Mouse (Mus musculus): ENCODE data around the gene Tspan5.

Gene Tspan5

DNA sequence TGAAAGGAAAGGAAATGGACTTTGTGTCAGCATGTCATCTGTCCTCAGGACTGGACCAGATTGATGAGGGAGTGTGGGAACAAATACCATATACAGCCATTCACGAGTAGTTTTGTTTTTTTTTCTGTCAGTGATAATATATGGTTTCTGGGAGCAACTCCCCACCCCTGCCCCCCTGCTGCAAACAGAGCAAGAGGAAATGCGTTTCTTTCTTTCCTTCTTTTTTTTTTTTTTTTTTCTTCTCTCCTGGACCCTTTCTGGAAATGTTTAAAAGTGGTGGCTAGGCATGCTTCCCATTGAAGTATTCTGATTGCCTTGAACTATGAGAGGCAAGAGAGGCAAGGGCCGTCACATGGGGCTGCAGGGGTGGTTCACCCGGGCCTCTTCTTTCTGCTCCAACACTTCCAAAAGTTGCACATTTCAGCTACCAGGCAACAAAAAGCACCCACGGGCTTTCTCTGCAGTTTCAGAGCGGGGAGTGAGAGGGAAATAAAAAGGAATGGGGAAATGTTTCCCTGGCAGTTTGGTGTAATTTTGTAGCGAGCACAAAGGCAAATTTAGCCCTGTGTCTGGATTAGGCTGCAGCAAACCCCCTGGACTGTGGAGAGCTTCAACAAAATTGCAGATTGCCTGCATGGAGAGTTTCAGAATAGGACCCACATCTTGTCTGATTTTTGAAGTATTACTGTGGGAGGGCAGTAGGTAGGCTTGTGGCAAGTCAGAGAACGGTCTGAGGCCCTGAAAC, 2.2 kb downstream of the Tspan5 start:
- DNase-seq = no peak

- no peak for DNase-seq
These were observed 3.1 kb downstream of the Tspan5 start for GRCm38 (mm10) chr3:138745091-138745490.

DNA sequence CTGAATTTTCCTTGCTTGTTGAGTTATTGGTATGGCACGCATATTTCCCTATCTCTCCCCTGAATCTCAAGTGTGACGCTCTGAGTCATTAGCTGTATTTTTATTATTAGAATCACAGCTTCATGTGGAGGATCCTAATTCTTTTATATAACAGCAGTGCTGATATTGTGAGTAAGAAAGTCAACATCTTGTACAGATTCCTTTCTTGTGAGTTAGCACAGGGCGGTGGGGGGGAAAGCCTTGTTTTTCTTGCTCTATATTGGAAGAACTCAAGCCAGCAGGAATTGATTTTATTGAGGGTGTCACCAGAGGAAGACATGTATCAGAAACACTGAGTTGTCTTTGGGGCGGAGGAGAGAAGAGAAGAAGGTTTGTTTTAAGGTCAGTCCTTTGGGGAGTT, 3.6 kb downstream of the Tspan5 start:
- DNase-seq = no peak

GRCm38 (mm10) chr3:138746556-138746955, 4.6 kb downstream of the Tspan5 start:
- DNase-seq = no peak

GRCm38 (mm10) chr3:138747035-138747434, 5.0 kb downstream of the Tspan5 start:
- no peak for DNase-seq

DNA sequence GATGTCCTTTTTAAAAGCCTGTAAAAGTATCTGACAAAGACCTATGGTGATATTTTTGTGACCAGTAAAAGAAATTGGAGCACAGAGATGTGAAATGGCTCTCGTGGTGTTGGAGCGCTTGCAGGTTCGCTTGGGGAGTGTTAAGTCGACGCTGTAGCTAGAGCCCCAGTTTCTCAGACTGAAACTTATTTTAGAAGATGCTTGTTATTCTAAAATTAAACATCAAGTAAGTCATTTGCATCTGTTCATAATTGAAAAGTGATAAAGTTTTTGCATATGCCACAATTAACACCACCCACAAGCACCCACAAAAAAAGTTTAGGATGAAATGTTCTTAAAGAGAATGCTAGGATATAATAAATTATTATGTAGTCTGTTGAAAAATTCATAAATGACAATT, 6.0 kb downstream of the Tspan5 start:
- DNase-seq = no peak

DNA sequence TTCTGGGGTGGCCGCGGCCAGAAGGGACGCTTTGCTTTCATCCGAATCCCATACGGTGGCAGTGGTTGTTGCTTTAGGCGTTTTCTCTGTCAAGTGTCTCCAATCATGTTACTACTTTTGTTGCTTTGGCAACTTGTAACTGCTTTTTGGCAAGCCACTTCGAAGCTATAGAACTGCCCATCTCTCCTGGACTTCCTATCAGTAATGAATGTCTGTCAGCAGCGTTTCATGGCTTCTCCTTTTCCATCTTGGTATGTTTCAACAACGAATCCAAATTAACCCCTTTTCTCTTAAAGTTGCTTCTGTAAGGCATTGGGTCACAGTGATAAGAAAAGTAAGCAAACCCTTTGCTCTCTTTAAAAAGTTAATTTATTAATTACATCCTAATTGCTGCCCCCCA, 7.7 kb downstream of the Tspan5 start:
- DNase-seq = no peak

- DNase-seq = no peak
These were observed 9.3 kb downstream of the Tspan5 start for GRCm38 (mm10) chr3:138751328-138751727.

- DNase-seq = no peak
These were observed 10.1 kb downstream of the Tspan5 start for GRCm38 (mm10) chr3:138752056-138752455.

DNA sequence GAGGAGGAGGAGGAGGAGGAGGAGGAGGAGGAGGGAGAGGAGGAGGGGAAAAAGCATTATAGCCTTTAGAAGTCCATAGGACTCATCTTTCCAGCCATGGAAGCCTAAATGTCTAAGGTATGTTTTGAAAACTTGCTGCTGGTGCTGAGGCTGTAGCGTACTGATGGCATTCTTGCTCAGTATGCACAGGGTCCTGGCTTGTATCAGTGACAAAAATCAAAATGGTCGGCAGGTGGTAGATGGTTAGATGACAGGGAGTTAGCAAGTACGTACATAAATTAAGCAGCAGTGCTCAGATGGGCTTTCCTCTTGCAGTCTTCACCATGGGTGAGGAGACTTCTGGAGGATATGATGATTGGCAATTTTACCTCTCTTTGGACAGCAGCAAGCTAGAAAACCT, 10.8 kb downstream of the Tspan5 start:
- no peak for DNase-seq

GRCm38 (mm10) chr3:138753182-138753885, 11.3 kb downstream of the Tspan5 start:
- peak; percentile 76 for DNase-seq

DNA sequence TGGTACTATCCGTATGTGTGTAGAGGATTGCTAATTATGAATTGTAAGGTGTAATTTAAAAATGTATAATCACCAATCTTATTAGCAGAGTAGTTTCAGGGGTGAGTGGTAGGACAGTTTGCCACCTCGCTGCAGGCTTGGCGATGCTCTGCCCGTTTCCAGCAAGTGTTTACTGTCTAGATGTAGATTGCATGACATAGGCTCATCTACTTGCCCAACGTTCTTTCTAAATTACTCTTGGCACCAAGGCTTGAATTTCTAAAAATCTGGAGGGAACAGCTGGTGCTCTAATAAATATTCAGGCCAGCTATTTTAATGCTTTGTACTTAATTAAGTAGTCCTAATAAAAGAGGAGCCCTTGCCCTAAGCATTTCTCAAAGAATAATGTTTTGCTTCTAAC, 12.3 kb downstream of the Tspan5 start:
- no peak for DNase-seq

GRCm38 (mm10) chr3:138757283-138757682, 15.3 kb downstream of the Tspan5 start:
- DNase-seq = no peak

GRCm38 (mm10) chr3:138759968-138760684, 18.1 kb downstream of the Tspan5 start:
- DNase-seq = no peak

- DNase-seq = peak; percentile 82
These were observed 18.7 kb downstream of the Tspan5 start for GRCm38 (mm10) chr3:138760685-138761119.

DNA sequence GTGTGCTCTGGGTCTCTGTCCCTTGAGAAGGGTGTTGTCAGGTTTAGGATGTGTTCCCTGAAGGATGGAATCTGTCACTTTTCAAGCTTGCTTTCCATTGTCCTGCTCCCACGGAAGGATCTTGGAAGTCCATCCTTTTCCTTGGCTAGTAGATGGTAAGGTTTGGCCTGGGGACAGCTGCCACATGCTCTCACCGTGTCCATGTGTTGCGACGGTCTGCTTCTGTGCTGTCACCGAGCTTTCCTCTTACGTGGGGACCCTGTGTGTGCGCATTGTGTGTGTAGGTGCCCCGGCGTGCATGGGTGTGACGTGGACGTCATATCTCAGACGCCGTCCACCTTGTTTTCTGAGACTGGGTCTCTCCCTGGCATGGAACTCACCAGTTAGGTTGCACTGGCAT, 19.5 kb downstream of the Tspan5 start:
- peak; percentile 58 for DNase-seq

GRCm38 (mm10) chr3:138763941-138764340, 21.9 kb downstream of the Tspan5 start:
- no peak for DNase-seq

GRCm38 (mm10) chr3:138764782-138765181, 22.8 kb downstream of the Tspan5 start:
- no peak for DNase-seq

GRCm38 (mm10) chr3:138767034-138767433, 25.0 kb downstream of the Tspan5 start:
- no peak for DNase-seq

DNA sequence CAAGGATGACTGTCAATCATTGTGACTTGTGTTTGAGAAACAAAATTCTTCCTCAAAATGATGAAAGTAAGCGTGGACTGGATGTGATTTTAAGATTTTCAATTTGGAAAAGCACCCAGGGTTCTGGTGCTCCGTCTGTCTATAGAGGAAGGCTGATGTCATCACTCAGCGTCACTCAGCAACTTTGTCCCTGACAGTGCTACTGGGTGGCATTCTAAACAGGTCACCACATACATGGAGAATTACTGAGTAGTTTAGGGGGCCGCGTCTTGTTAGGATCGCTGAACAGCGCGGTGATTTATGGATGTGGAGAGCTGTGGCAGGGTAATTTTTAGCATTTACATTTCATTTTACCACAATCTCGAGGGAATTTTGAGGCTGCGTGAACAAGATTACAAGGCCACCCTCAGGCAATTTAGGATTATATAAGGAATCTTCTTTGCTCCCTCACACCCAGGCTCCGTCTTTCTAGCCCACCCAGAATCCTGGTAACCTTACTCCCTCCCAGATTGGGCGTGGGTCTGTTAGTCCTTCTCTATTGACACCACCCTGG, 26.6 kb downstream of the Tspan5 start:
- peak; percentile 20 for DNase-seq

GRCm38 (mm10) chr3:138770650-138771331, 28.8 kb downstream of the Tspan5 start:
- DNase-seq = peak; percentile 48

- no peak for DNase-seq
These were observed 29.7 kb downstream of the Tspan5 start for GRCm38 (mm10) chr3:138771549-138772333.
